Mouse (Mus musculus): ENCODE data around the gene Pip5k1c. TPM values are rescaled to one million over a fixed set of nuclear protein-coding genes. Genes with fewer than 3 reads are reported as not detected.

Gene Pip5k1c
- polyA plus RNA-seq, 1 experiment from 2014 or later = 14.7 TPM

- peak overlapping the region; percentile 40 for H3K9ac ChIP-seq (ENCODE audit: low read depth, low read length)
- no peak overlapping the region for H3K4me3 ChIP-seq (ENCODE audit: low read depth, low read length)
- peaks cover 93% of the 10 kb centered on the region for H3K4me1 ChIP-seq (ENCODE audit: control insufficient read depth, low read depth, low read length)
- no peaks in the 10 kb centered on the region for H3K36me3 ChIP-seq (ENCODE audit: control insufficient read depth, insufficient read depth)
- peak overlapping the region; percentile 90 for H3K27ac ChIP-seq (ENCODE audit: low read length)
- H3K4me2 ChIP-seq (ENCODE audit: low read depth, low read length) = peak overlapping the region; percentile 18; the same call in 1 of the 2 replicates
- no peaks in the 10 kb centered on the region for H3K27me3 ChIP-seq (ENCODE audit: control insufficient read depth, insufficient read depth, low read depth, low read length)
- peak; percentile 25 for ATAC-seq (ENCODE audit: low read depth)
- 22% methylated on average over 10 of the region's 10 CpGs for WGBS (ENCODE audit: insufficient replicate concordance)
- no peaks in the 10 kb centered on the region for H3K9me3 ChIP-seq (replicated peaks; ENCODE audit: control insufficient read depth, low read length)
These were observed 5.1 kb downstream of the Pip5k1c start for GRCm38 (mm10) chr10:81297845-81298244.

GRCm38 (mm10) chr10:81298369-81299100, 5.8 kb downstream of the Pip5k1c start:
- Histone ChIP-seq H3K4me1 (ENCODE audit: control insufficient read depth, low read depth, low read length) (peaks cover 97% of the 10 kb centered on the region), H3K36me3 (ENCODE audit: control insufficient read depth, insufficient read depth) (no peaks in the 10 kb centered on the region), H3K9me3 (replicated peaks; ENCODE audit: control insufficient read depth, low read length) (no peaks in the 10 kb centered on the region), H3K9ac (ENCODE audit: low read depth, low read length) (peak overlapping the region; percentile 5; the same call in 1 of the 2 replicates), H3K4me2 (ENCODE audit: low read depth, low read length) (no peak overlapping the region), H3K4me3 (ENCODE audit: low read depth, low read length) (no peak overlapping the region), H3K27ac (ENCODE audit: low read length) (peak overlapping the region; percentile 90), H3K27me3 (ENCODE audit: control insufficient read depth, insufficient read depth, low read depth, low read length) (no peaks in the 10 kb centered on the region)
- no peak for ATAC-seq (ENCODE audit: low read depth)
- WGBS (ENCODE audit: insufficient replicate concordance) = 68% methylated on average over 17 of the region's 17 CpGs

- Histone ChIP-seq H3K4me3 (ENCODE audit: low read depth, low read length) (no peak overlapping the region), H3K9me3 (replicated peaks; ENCODE audit: control insufficient read depth, low read length) (no peaks in the 10 kb centered on the region), H3K36me3 (ENCODE audit: control insufficient read depth, insufficient read depth) (no peaks in the 10 kb centered on the region), H3K9ac (ENCODE audit: low read depth, low read length) (peak overlapping the region; percentile 25; the same call in 1 of the 2 replicates), H3K27me3 (ENCODE audit: control insufficient read depth, insufficient read depth, low read depth, low read length) (no peaks in the 10 kb centered on the region), H3K4me1 (ENCODE audit: control insufficient read depth, low read depth, low read length) (peaks cover 96% of the 10 kb centered on the region), H3K4me2 (ENCODE audit: low read depth, low read length) (peak overlapping the region; percentile 18), H3K27ac (ENCODE audit: low read length) (peak overlapping the region; percentile 90)
- ATAC-seq (ENCODE audit: low read depth) = peak; percentile 10; the same call in 1 of the 2 replicates
- 62% methylated on average over 14 of the region's 14 CpGs for WGBS (ENCODE audit: insufficient replicate concordance)
These were observed 7.0 kb downstream of the Pip5k1c start for GRCm38 (mm10) chr10:81299585-81300351.

GRCm38 (mm10) chr10:81300352-81300907, 7.7 kb downstream of the Pip5k1c start:
- Histone ChIP-seq H3K36me3 (ENCODE audit: control insufficient read depth, insufficient read depth) (no peaks in the 10 kb centered on the region), H3K27me3 (ENCODE audit: control insufficient read depth, insufficient read depth, low read depth, low read length) (no peaks in the 10 kb centered on the region), H3K9me3 (replicated peaks; ENCODE audit: control insufficient read depth, low read length) (no peaks in the 10 kb centered on the region), H3K9ac (ENCODE audit: low read depth, low read length) (no peak overlapping the region), H3K27ac (ENCODE audit: low read length) (peak overlapping the region; percentile 90), H3K4me2 (ENCODE audit: low read depth, low read length) (peak overlapping the region; percentile 18), H3K4me3 (ENCODE audit: low read depth, low read length) (no peak overlapping the region), H3K4me1 (ENCODE audit: control insufficient read depth, low read depth, low read length) (peaks cover 94% of the 10 kb centered on the region)
- ATAC-seq (ENCODE audit: low read depth) = peak; percentile 66
- WGBS (ENCODE audit: insufficient replicate concordance) = 72% methylated on average over 9 of the region's 9 CpGs

- Histone ChIP-seq H3K9me3 (replicated peaks; ENCODE audit: control insufficient read depth, low read length) (no peaks in the 10 kb centered on the region), H3K9ac (ENCODE audit: low read depth, low read length) (no peak overlapping the region), H3K4me1 (ENCODE audit: control insufficient read depth, low read depth, low read length) (peaks cover 85% of the 10 kb centered on the region), H3K27ac (ENCODE audit: low read length) (peak overlapping the region; percentile 45), H3K27me3 (ENCODE audit: control insufficient read depth, insufficient read depth, low read depth, low read length) (no peaks in the 10 kb centered on the region), H3K4me2 (ENCODE audit: low read depth, low read length) (no peak overlapping the region), H3K4me3 (ENCODE audit: low read depth, low read length) (no peak overlapping the region), H3K36me3 (ENCODE audit: control insufficient read depth, insufficient read depth) (peaks cover 7% of the 10 kb centered on the region)
- 64% methylated on average over 9 of the region's 9 CpGs for WGBS (ENCODE audit: insufficient replicate concordance)
- no peak for ATAC-seq (ENCODE audit: low read depth)
These were observed 8.6 kb downstream of the Pip5k1c start for GRCm38 (mm10) chr10:81301321-81301720.

- Histone ChIP-seq H3K4me1 (ENCODE audit: control insufficient read depth, low read depth, low read length) (peaks cover 77% of the 10 kb centered on the region), H3K4me3 (ENCODE audit: low read depth, low read length) (no peak overlapping the region), H3K27me3 (ENCODE audit: control insufficient read depth, insufficient read depth, low read depth, low read length) (no peaks in the 10 kb centered on the region), H3K9ac (ENCODE audit: low read depth, low read length) (peak overlapping the region; percentile 24; the same call in 1 of the 2 replicates), H3K36me3 (ENCODE audit: control insufficient read depth, insufficient read depth) (peaks cover 11% of the 10 kb centered on the region), H3K9me3 (replicated peaks; ENCODE audit: control insufficient read depth, low read length) (no peaks in the 10 kb centered on the region), H3K27ac (ENCODE audit: low read length) (peak overlapping the region; percentile 4; the same call in 1 of the 2 replicates), H3K4me2 (ENCODE audit: low read depth, low read length) (peak overlapping the region; percentile 24; the same call in 1 of the 2 replicates)
- no peak for ATAC-seq (ENCODE audit: low read depth)
- WGBS (ENCODE audit: insufficient replicate concordance) = 67% methylated on average over 4 of the region's 4 CpGs
These were observed 9.5 kb downstream of the Pip5k1c start for GRCm38 (mm10) chr10:81302288-81302687.

- peaks cover 14% of the 10 kb centered on the region for H3K36me3 ChIP-seq (ENCODE audit: control insufficient read depth, insufficient read depth)
- H3K4me3 ChIP-seq (ENCODE audit: low read depth, low read length) = no peak overlapping the region
- 14% methylated on average over 14 of the region's 14 CpGs for WGBS (ENCODE audit: insufficient replicate concordance)
- 0 out of 2 replicates have a peak overlapping the region, but pooled peaks have one; percentile 29 for H3K9ac ChIP-seq (ENCODE audit: low read depth, low read length)
- H3K9me3 ChIP-seq (replicated peaks; ENCODE audit: control insufficient read depth, low read length) = no peaks in the 10 kb centered on the region
- peaks cover 72% of the 10 kb centered on the region for H3K4me1 ChIP-seq (ENCODE audit: control insufficient read depth, low read depth, low read length)
- no peak for ATAC-seq (ENCODE audit: low read depth)
- peak overlapping the region; percentile 4; the same call in 1 of the 2 replicates for H3K27ac ChIP-seq (ENCODE audit: low read length)
- H3K4me2 ChIP-seq (ENCODE audit: low read depth, low read length) = peak overlapping the region; percentile 24; the same call in 1 of the 2 replicates
- H3K27me3 ChIP-seq (ENCODE audit: control insufficient read depth, insufficient read depth, low read depth, low read length) = no peaks in the 10 kb centered on the region
These were observed 10.0 kb downstream of the Pip5k1c start for GRCm38 (mm10) chr10:81302781-81303218.

- no peaks in the 10 kb centered on the region for H3K27me3 ChIP-seq (ENCODE audit: control insufficient read depth, insufficient read depth, low read depth, low read length)
- H3K27ac ChIP-seq (ENCODE audit: low read length) = no peak overlapping the region
- H3K4me2 ChIP-seq (ENCODE audit: low read depth, low read length) = 0 out of 2 replicates have a peak overlapping the region, but pooled peaks have one; percentile 24
- no peak overlapping the region for H3K9ac ChIP-seq (ENCODE audit: low read depth, low read length)
- no peak for ATAC-seq (ENCODE audit: low read depth)
- H3K36me3 ChIP-seq (ENCODE audit: control insufficient read depth, insufficient read depth) = peaks cover 17% of the 10 kb centered on the region
- no peaks in the 10 kb centered on the region for H3K9me3 ChIP-seq (replicated peaks; ENCODE audit: control insufficient read depth, low read length)
- H3K4me1 ChIP-seq (ENCODE audit: control insufficient read depth, low read depth, low read length) = peaks cover 67% of the 10 kb centered on the region
- WGBS (ENCODE audit: insufficient replicate concordance) = 30% methylated on average over 10 of the region's 10 CpGs
- H3K4me3 ChIP-seq (ENCODE audit: low read depth, low read length) = no peak overlapping the region
These were observed 10.5 kb downstream of the Pip5k1c start for GRCm38 (mm10) chr10:81303258-81303657.

Measured in liver, embryonic 16.5 days (tissue).